Mouse (Mus musculus) lung, postnatal 0 days (tissue): ENCODE measurements at regions not wholly inside any gene's neighbourhood (a gene's known extent, or its start where the extent isn't known, plus 50 kb on each side); places are given as distances from the start of the nearest gene placed in this dataset.

Source experiments
- CTCF ChIP-seq: IDR thresholded peaks from 2 replicates; pipeline ENCODE4 v1.5.1; 2016; ENCODE audit warnings: antibody characterized with exemption, mild to moderate bottlenecking
- EP300 ChIP-seq: IDR thresholded peaks from 2 replicates; pipeline ENCODE4 v1.6.1; 2016; ENCODE audit warnings: antibody characterized with exemption, mild to moderate bottlenecking, control low read depth

DNA sequence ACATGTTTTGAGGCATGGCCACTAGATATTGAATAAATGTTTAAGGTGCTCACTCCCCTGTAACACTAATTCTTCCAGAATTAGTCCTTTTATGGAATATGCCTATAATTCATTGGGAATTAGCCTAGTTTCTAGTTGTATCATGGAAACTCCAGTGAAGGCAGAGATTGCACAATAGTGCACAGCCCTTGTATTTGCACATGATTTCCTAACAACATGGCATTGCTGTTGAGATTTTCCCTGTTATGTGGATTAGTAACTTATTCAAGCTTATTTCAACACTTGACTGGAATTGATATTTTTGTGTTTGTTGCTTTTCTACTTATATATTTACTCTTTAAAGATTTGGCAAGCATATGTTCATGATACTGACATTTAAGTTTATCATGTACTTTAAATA is 1463.3 kb upstream of the Sel1l start:
- TF ChIP-seq CTCF = no peak
- no peak for TF ChIP-seq EP300
